Mouse (Mus musculus) intestine, embryonic 16.5 days (tissue): ENCODE results near the gene Slc44a2. TPM values are rescaled to one million over a fixed set of nuclear protein-coding genes. Genes with fewer than 3 reads are reported as not detected.

Source experiments
- ATAC-seq: fragments of 200-750 bp; cut with Nextera tagmentation; 2 replicates; pipeline ENCODE4 v1.8.0; 2017; ENCODE audit warnings: moderate TSS enrichment, moderate library complexity
- H3K27ac ChIP-seq: fragments of 300-500 bp; sonication (generic); 2 replicates; pipeline ENCODE4 v1.5.1; 2014; ENCODE audit warnings: mild to moderate bottlenecking, low read length
- H3K27me3 ChIP-seq: fragments of 300-500 bp; sonication (generic); replicated peaks from 2 replicates; pipeline ENCODE4 v1.6.1; 2014; ENCODE audit warnings: low read length, control low read depth, mixed read lengths; ENCODE audit not compliant: control insufficient read depth, insufficient read depth
- H3K36me3 ChIP-seq: fragments of 300-500 bp; sonication (generic); 2 replicates; pipeline ENCODE4 v1.6.1; 2014; ENCODE audit warnings: low read length, control low read depth; ENCODE audit not compliant: control insufficient read depth, insufficient read depth
- H3K4me1 ChIP-seq: fragments of 300-500 bp; sonication (generic); 2 replicates; pipeline ENCODE4 v1.6.1; 2014; ENCODE audit warnings: low read length, control low read depth, mixed read lengths; ENCODE audit not compliant: control insufficient read depth, insufficient read depth
- H3K4me2 ChIP-seq: fragments of 300-500 bp; sonication (generic); 2 replicates; pipeline ENCODE4 v1.6.1; 2014; ENCODE audit warnings: low read depth, low read length, control low read depth
- H3K4me3 ChIP-seq: fragments of 300-500 bp; sonication (generic); 2 replicates; pipeline ENCODE4 v1.5.1; 2014; ENCODE audit warnings: mild to moderate bottlenecking, low read length
- H3K9ac ChIP-seq: fragments of 300-500 bp; sonication (generic); 2 replicates; pipeline ENCODE4 v1.6.1; 2014; ENCODE audit warnings: low read depth, low read length
- H3K9me3 ChIP-seq: fragments of 300-500 bp; sonication (generic); 2 replicates; pipeline ENCODE4 v1.6.1; 2016; ENCODE audit warnings: low read length, control low read depth; ENCODE audit not compliant: control insufficient read depth
- whole genome bisulfite sequencing: fragments of 180-500 bp; shearing (Covaris S2); extraction: QIAGEN DNeasy Blood & Tissue Kit; methylation state at CpG from one replicate; pipeline ENCODE4 v1.1.7; 2014; 5-methylcytosine and 5-hydroxymethylcytosine counted together
- polyA plus RNA-seq: library from polyadenylated mRNA; unstranded; fragments of >200 nt; fragmentation: Nextera tagmentation; extraction: Ambion mirVana; gene quantifications from 2 replicates; pipeline ENCODE4 v1.2.1, GENCODE M21; 2015

The Slc44a2 gene
- polyA plus RNA-seq, 1 experiment from 2014 or later: 50.2 TPM

- Histone ChIP-seq H3K9me3 (no peaks in the 10 kb centered on the region), H3K27me3 (no peaks in the 10 kb centered on the region), H3K27ac (no peak overlapping the region), H3K36me3 (0 out of 2 replicates have a peak, but pooled peaks cover 2% of the 10 kb centered on the region), H3K4me3 (peak overlapping the region; percentile 47), H3K4me2 (peak overlapping the region; percentile 50), H3K9ac (peak overlapping the region; percentile 60), H3K4me1 (peaks cover 4% of the 10 kb centered on the region; the same call in 1 of the 2 replicates)
- ATAC-seq: peak; percentile 93
- 22% methylated on average over 20 of the region's 20 CpGs for WGBS
These were observed 17.2 kb downstream of the Slc44a2 start for GRCm38 (mm10) chr9:21337652-21338051.

DNA sequence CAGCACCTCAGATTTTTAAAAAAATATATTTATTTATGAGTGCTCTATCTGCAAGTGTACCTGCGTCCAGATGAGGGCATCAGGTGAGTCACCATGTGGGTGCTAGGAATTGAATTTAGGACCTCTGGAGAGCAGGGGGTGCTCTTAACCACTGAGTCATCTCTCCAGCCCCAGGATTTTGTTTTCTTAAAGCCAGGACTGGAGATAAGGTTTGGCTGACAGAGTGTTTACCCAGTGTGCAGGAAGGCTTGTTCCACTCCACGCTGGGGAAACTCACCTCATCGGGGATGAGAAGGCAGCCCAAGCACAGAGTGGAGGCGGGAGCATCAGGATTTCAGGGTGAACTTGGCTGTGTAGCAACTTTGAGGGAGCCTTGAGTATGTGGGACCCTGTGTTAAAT, 19.9 kb downstream of the Slc44a2 start:
- no peak for ATAC-seq
- peaks cover 2% of the 10 kb centered on the region; the same call in 1 of the 2 replicates for H3K36me3 ChIP-seq
- H3K4me2 ChIP-seq: no peak overlapping the region
- no peaks in the 10 kb centered on the region for H3K27me3 ChIP-seq
- no peak overlapping the region for H3K27ac ChIP-seq
- WGBS: 67% methylated on average over 4 of the region's 4 CpGs
- H3K9ac ChIP-seq: no peak overlapping the region
- H3K4me1 ChIP-seq: peaks cover 4% of the 10 kb centered on the region; the same call in 1 of the 2 replicates
- H3K9me3 ChIP-seq: no peaks in the 10 kb centered on the region
- H3K4me3 ChIP-seq: no peak overlapping the region

DNA sequence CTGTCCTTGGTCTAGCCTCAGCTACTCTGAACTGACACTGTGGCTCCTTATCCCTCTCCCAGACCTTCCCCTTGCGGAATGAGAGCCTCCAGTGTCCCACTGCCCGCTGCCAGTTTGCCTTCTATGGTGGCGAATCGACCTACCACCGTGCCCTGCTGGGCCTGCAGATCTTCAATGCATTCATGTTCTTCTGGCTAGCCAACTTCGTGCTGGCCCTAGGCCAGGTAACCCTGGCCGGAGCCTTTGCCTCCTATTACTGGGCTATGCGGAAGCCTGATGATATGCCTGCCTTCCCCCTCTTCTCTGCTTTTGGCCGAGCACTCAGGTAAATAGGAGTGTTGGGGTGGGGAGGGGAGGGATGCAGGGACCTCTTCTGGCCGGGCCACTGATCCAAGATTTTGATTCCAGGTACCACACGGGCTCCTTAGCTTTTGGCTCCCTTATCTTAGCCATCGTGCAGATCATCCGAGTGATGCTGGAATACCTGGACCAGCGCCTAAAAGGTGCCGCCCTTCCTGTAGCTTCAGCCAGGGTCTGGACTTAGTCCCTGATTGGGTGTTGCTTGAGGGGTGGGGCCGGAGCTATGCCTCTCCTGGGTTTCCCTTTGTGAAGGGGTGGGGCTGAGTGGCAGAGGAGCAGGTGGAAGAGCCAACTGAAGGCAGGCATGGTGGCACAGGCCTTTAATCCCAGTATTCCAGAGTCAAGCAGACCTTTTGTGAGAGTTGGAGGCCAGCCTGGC, 26.3 kb downstream of the Slc44a2 start:
- Histone ChIP-seq H3K27ac (no peak overlapping the region), H3K27me3 (no peaks in the 10 kb centered on the region), H3K4me1 (peaks cover 5% of the 10 kb centered on the region), H3K4me2 (no peak overlapping the region), H3K9ac (no peak overlapping the region), H3K36me3 (peaks cover 5% of the 10 kb centered on the region), H3K9me3 (no peaks in the 10 kb centered on the region), H3K4me3 (no peak overlapping the region)
- peak; percentile 63; the same call in 1 of the 2 replicates for ATAC-seq
- 72% methylated on average over 16 of the region's 16 CpGs for WGBS

GRCm38 (mm10) chr9:21348152-21348551, 27.7 kb downstream of the Slc44a2 start:
- H3K36me3 ChIP-seq: peaks cover 2% of the 10 kb centered on the region
- ATAC-seq: no peak
- no peak overlapping the region for H3K4me2 ChIP-seq
- WGBS: 90% methylated on average over 3 of the region's 3 CpGs
- no peaks in the 10 kb centered on the region for H3K27me3 ChIP-seq
- no peak overlapping the region for H3K27ac ChIP-seq
- H3K9me3 ChIP-seq: no peaks in the 10 kb centered on the region
- H3K4me3 ChIP-seq: no peak overlapping the region
- no peak overlapping the region for H3K9ac ChIP-seq
- peaks cover 5% of the 10 kb centered on the region for H3K4me1 ChIP-seq

DNA sequence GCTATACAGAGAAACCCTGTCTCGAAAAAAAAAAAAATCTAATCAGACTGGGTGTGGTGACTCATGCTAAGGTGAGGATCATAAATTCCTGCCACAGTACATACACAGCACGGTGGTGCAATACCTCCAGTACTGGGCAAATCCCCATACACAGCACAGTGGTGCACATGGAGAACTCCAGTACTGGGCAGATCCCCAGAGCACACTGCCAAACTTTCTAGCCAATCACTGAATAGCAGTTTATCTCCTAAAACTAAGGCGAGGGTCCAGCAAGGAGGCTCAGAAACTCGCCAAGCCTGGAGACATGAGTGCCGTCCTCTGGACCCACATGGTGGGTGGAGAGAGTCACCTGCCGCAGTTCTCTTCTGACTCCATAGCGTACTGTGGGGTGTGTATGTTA, 30.7 kb downstream of the Slc44a2 start:
- H3K4me3 ChIP-seq: no peak overlapping the region
- peaks cover 5% of the 10 kb centered on the region for H3K4me1 ChIP-seq
- no peak overlapping the region for H3K4me2 ChIP-seq
- peak; percentile 98 for ATAC-seq
- no peaks in the 10 kb centered on the region for H3K27me3 ChIP-seq
- peaks cover 2% of the 10 kb centered on the region for H3K36me3 ChIP-seq
- H3K27ac ChIP-seq: no peak overlapping the region
- 70% methylated on average over 7 of the region's 7 CpGs for WGBS
- no peak overlapping the region; the same call in 1 of the 2 replicates for H3K9ac ChIP-seq
- H3K9me3 ChIP-seq: no peaks in the 10 kb centered on the region

GRCm38 (mm10) chr9:21351702-21352377, 31.3 kb downstream of the Slc44a2 start:
- Histone ChIP-seq H3K9ac (no peak overlapping the region; the same call in 1 of the 2 replicates), H3K4me3 (no peak overlapping the region), H3K36me3 (peaks cover 2% of the 10 kb centered on the region), H3K4me2 (no peak overlapping the region), H3K9me3 (no peaks in the 10 kb centered on the region), H3K27me3 (no peaks in the 10 kb centered on the region), H3K27ac (no peak overlapping the region), H3K4me1 (peaks cover 5% of the 10 kb centered on the region)
- no peak; the same call in 1 of the 2 replicates for ATAC-seq
- WGBS: 91% methylated on average over 4 of the region's 4 CpGs

GRCm38 (mm10) chr9:21352463-21353372, 32.2 kb downstream of the Slc44a2 start:
- WGBS: 49% methylated on average over 20 of the region's 20 CpGs
- Histone ChIP-seq H3K9ac (no peak overlapping the region), H3K4me1 (peaks cover 5% of the 10 kb centered on the region), H3K27me3 (no peaks in the 10 kb centered on the region), H3K9me3 (no peaks in the 10 kb centered on the region), H3K4me3 (no peak overlapping the region), H3K36me3 (peaks cover 2% of the 10 kb centered on the region), H3K27ac (no peak overlapping the region), H3K4me2 (no peak overlapping the region)
- no peak for ATAC-seq

GRCm38 (mm10) chr9:21353373-21353686, 32.8 kb downstream of the Slc44a2 start:
- no peak overlapping the region for H3K4me3 ChIP-seq
- no peaks in the 10 kb centered on the region for H3K9me3 ChIP-seq
- no peak overlapping the region for H3K9ac ChIP-seq
- WGBS: 68% methylated on average over 2 of the region's 2 CpGs
- no peak for ATAC-seq
- no peak overlapping the region for H3K27ac ChIP-seq
- peaks cover 5% of the 10 kb centered on the region for H3K4me1 ChIP-seq
- H3K36me3 ChIP-seq: peaks cover 2% of the 10 kb centered on the region
- no peaks in the 10 kb centered on the region for H3K27me3 ChIP-seq
- H3K4me2 ChIP-seq: no peak overlapping the region

- H3K27ac ChIP-seq: no peak overlapping the region
- no peak overlapping the region for H3K4me2 ChIP-seq
- no peaks in the 10 kb centered on the region for H3K27me3 ChIP-seq
- no peak for ATAC-seq
- 85% methylated on average over 6 of the region's 6 CpGs for WGBS
- H3K4me1 ChIP-seq: peaks cover 5% of the 10 kb centered on the region
- no peaks in the 10 kb centered on the region for H3K9me3 ChIP-seq
- no peak overlapping the region for H3K4me3 ChIP-seq
- H3K36me3 ChIP-seq: no peaks in the 10 kb centered on the region; the same call in 1 of the 2 replicates
- no peak overlapping the region for H3K9ac ChIP-seq
These were observed 34.3 kb downstream of the Slc44a2 start for GRCm38 (mm10) chr9:21354796-21355195.
